Mouse (Mus musculus): Measurements from ENCODE around the gene Rhov. TPM values are rescaled to one million over a fixed set of nuclear protein-coding genes. Genes with fewer than 3 reads are reported as not detected.

The Rhov gene
- polyA plus RNA-seq, 1 experiment from 2014 or later, result 1.3 TPM

GRCm38 (mm10) chr2:119287372-119287771 lies 16.3 kb upstream of the Rhov start:
- Histone ChIP-seq H3K4me2 (replicated peaks; ENCODE audit: low read depth) (no peak overlapping the region), H3K27me3 (replicated peaks; ENCODE audit: control insufficient read depth, insufficient read depth, low read length) (no peaks in the 10 kb centered on the region), H3K4me1 (replicated peaks; ENCODE audit: control insufficient read depth, insufficient read depth, low read length) (no peaks in the 10 kb centered on the region), H3K9ac (ENCODE audit: low read depth, low read length) (no peak overlapping the region), H3K36me3 (ENCODE audit: control insufficient read depth, insufficient read depth) (peaks cover 19% of the 10 kb centered on the region), H3K4me3 (ENCODE audit: low read depth, low read length) (no peak overlapping the region), H3K9me3 (ENCODE audit: control insufficient read depth) (no peaks in the 10 kb centered on the region), H3K27ac (ENCODE audit: low read depth, low read length) (no peak overlapping the region)
- WGBS, result 90% methylated on average over 5 of the region's 5 CpGs
- TF ChIP-seq CTCF (IDR thresholded peaks at IDR 0.05; ENCODE audit: low read depth), result no peak
- ATAC-seq, result no peak

- Histone ChIP-seq H3K36me3 (ENCODE audit: control insufficient read depth, insufficient read depth) (no peaks in the 10 kb centered on the region), H3K9ac (ENCODE audit: low read depth, low read length) (no peak overlapping the region), H3K27me3 (replicated peaks; ENCODE audit: control insufficient read depth, insufficient read depth, low read length) (no peaks in the 10 kb centered on the region), H3K4me2 (replicated peaks; ENCODE audit: low read depth) (no peak overlapping the region), H3K27ac (ENCODE audit: low read depth, low read length) (no peak overlapping the region), H3K4me3 (ENCODE audit: low read depth, low read length) (no peak overlapping the region), H3K9me3 (ENCODE audit: control insufficient read depth) (no peaks in the 10 kb centered on the region), H3K4me1 (replicated peaks; ENCODE audit: control insufficient read depth, insufficient read depth, low read length) (no peaks in the 10 kb centered on the region)
- no peak for TF ChIP-seq CTCF (IDR thresholded peaks at IDR 0.05; ENCODE audit: low read depth)
- no peak for ATAC-seq
- WGBS, result 65% methylated on average over 7 of the region's 7 CpGs
These were observed 11.0 kb upstream of the Rhov start for GRCm38 (mm10) chr2:119281899-119282565.

- H3K9ac ChIP-seq (ENCODE audit: low read depth, low read length), result no peak overlapping the region
- no peaks in the 10 kb centered on the region for H3K9me3 ChIP-seq (ENCODE audit: control insufficient read depth)
- H3K4me1 ChIP-seq (replicated peaks; ENCODE audit: control insufficient read depth, insufficient read depth, low read length), result no peaks in the 10 kb centered on the region
- no peaks in the 10 kb centered on the region for H3K36me3 ChIP-seq (ENCODE audit: control insufficient read depth, insufficient read depth)
- no peak for ATAC-seq
- H3K27ac ChIP-seq (ENCODE audit: low read depth, low read length), result no peak overlapping the region
- 88% methylated on average over 23 of the region's 23 CpGs for WGBS
- H3K4me2 ChIP-seq (replicated peaks; ENCODE audit: low read depth), result no peak overlapping the region
- TF ChIP-seq CTCF (IDR thresholded peaks at IDR 0.05; ENCODE audit: low read depth), result no peak
- no peaks in the 10 kb centered on the region for H3K27me3 ChIP-seq (replicated peaks; ENCODE audit: control insufficient read depth, insufficient read depth, low read length)
- H3K4me3 ChIP-seq (ENCODE audit: low read depth, low read length), result no peak overlapping the region
These were observed 6.7 kb upstream of the Rhov start for GRCm38 (mm10) chr2:119277810-119278209.

- Histone ChIP-seq H3K9me3 (ENCODE audit: control insufficient read depth) (no peaks in the 10 kb centered on the region), H3K27me3 (replicated peaks; ENCODE audit: control insufficient read depth, insufficient read depth, low read length) (no peaks in the 10 kb centered on the region), H3K4me2 (replicated peaks; ENCODE audit: low read depth) (no peak overlapping the region), H3K4me1 (replicated peaks; ENCODE audit: control insufficient read depth, insufficient read depth, low read length) (no peaks in the 10 kb centered on the region), H3K9ac (ENCODE audit: low read depth, low read length) (no peak overlapping the region), H3K4me3 (ENCODE audit: low read depth, low read length) (no peak overlapping the region), H3K36me3 (ENCODE audit: control insufficient read depth, insufficient read depth) (no peaks in the 10 kb centered on the region), H3K27ac (ENCODE audit: low read depth, low read length) (no peak overlapping the region)
- ATAC-seq, result no peak
- TF ChIP-seq CTCF (IDR thresholded peaks at IDR 0.05; ENCODE audit: low read depth), result no peak
- WGBS, result 83% methylated on average over 7 of the region's 7 CpGs
These were observed 5.9 kb upstream of the Rhov start for GRCm38 (mm10) chr2:119276926-119277325.

GRCm38 (mm10) chr2:119274126-119274525 lies 3.1 kb upstream of the Rhov start:
- Histone ChIP-seq H3K9me3 (ENCODE audit: control insufficient read depth) (no peaks in the 10 kb centered on the region), H3K27ac (ENCODE audit: low read depth, low read length) (no peak overlapping the region), H3K4me2 (replicated peaks; ENCODE audit: low read depth) (no peak overlapping the region), H3K4me3 (ENCODE audit: low read depth, low read length) (no peak overlapping the region), H3K36me3 (ENCODE audit: control insufficient read depth, insufficient read depth) (no peaks in the 10 kb centered on the region), H3K9ac (ENCODE audit: low read depth, low read length) (no peak overlapping the region), H3K4me1 (replicated peaks; ENCODE audit: control insufficient read depth, insufficient read depth, low read length) (0 out of 2 replicates have a peak, but pooled peaks cover 10% of the 10 kb centered on the region), H3K27me3 (replicated peaks; ENCODE audit: control insufficient read depth, insufficient read depth, low read length) (0 out of 2 replicates have a peak, but pooled peaks cover 4% of the 10 kb centered on the region)
- no peak for TF ChIP-seq CTCF (IDR thresholded peaks at IDR 0.05; ENCODE audit: low read depth)
- 69% methylated on average over 1 of the region's 1 CpGs for WGBS
- peak; percentile 67 for ATAC-seq

GRCm38 (mm10) chr2:119270286-119270642 lies 808 bp downstream of the Rhov start:
- no peak for TF ChIP-seq CTCF (IDR thresholded peaks at IDR 0.05; ENCODE audit: low read depth)
- H3K27me3 ChIP-seq (replicated peaks; ENCODE audit: control insufficient read depth, insufficient read depth, low read length), result 0 out of 2 replicates have a peak, but pooled peaks cover 4% of the 10 kb centered on the region
- H3K9me3 ChIP-seq (ENCODE audit: control insufficient read depth), result no peaks in the 10 kb centered on the region
- ATAC-seq, result no peak
- 0 out of 2 replicates have a peak, but pooled peaks cover 10% of the 10 kb centered on the region for H3K4me1 ChIP-seq (replicated peaks; ENCODE audit: control insufficient read depth, insufficient read depth, low read length)
- 48% methylated on average over 9 of the region's 9 CpGs for WGBS
- peak overlapping the region; percentile 59 for H3K4me3 ChIP-seq (ENCODE audit: low read depth, low read length)
- no peaks in the 10 kb centered on the region for H3K36me3 ChIP-seq (ENCODE audit: control insufficient read depth, insufficient read depth)
- no peak overlapping the region for H3K27ac ChIP-seq (ENCODE audit: low read depth, low read length)
- no peak overlapping the region for H3K9ac ChIP-seq (ENCODE audit: low read depth, low read length)
- peak overlapping the region; percentile 100 for H3K4me2 ChIP-seq (replicated peaks; ENCODE audit: low read depth)

Data from intestine, postnatal 0 days (tissue).